Mouse (Mus musculus) CD4-positive naive resting alpha-beta T cell, adult 76 days (primary cell): ENCODE data around the gene Ccdc42. TPM values are rescaled to one million over a fixed set of nuclear protein-coding genes. Genes with fewer than 3 reads are reported as not detected.

ENCODE experiments used
- total RNA-seq: library from RNA; stranded (reverse); gene quantifications from one replicate; pipeline ENCODE4 v1.2.4, GENCODE M21; 2023

Ccdc42 gene
- not detected for total RNA-seq

DNA sequence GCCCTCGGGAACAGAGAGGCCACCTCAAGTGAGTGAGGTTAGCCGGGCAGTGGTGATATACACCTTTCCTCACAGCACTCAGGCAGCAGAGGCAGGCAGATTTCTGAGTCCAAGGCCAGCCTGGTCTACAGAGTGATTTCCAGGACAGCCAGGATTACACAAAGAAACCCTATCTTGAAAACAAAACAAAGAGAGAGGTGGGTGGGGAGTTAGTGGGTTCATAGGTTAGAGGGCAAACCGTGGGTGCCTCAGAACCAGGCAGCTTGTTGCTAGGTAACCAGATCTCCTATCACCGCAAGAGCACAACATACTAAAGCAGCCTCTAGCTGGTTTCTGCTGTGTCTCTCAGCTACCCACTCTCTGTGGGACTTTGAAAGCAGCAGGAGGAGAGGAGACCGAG lies at the start of gene Ccdc42:
Gene Ccdc42, plus strand, starts transcription at position 301 of the 400 bp plus-strand sequence.

DNA sequence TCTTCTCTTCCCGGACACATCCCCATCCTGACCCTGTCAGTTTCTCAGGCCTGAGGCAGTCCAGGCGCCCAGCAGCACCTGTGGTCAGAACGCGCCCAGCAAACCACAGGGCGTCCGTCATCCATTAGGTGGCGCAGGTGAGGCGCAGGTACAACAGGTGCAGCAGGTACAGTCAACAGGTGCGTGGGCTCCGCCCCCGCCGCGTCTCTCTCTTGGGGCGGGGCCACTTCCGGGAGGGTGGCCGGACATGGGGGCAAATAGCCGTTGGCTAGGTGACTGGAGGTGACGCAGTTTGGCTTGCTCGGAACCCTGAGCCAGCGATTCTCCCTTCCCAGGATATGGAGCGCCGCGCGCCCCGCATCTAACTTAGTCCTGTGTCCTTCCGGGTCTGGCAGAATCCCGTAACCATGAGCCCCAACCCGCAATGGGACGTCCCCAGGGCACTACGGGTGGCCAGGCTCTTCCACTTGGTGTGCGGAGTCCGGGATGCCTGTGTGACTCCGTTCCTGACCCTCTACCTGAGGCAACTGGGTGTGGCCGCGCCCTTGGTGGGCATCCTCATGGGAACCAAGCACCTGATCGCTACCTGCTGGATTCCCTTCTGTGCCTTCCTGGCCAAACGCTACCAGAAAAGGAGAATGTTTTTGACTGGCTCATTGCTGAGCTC lies 30.8 kb upstream of the Ccdc42 start, which contains the start of gene Mfsd6l:
Gene Mfsd6l, plus strand, starts transcription at position 269 of the 667 bp plus-strand sequence.

Other genes with a start within 250 kb of the Ccdc42 start
- gene Ntn1, start 186.2 kb upstream of the Ccdc42 start, total RNA-seq, result 0.47 TPM
- gene Pik3r5, start 154.9 kb upstream of the Ccdc42 start, total RNA-seq, result 227 TPM
- not detected for gene Pik3r6, start 84.0 kb upstream of the Ccdc42 start, total RNA-seq
- not detected for gene Mfsd6l, start 30.8 kb upstream of the Ccdc42 start, total RNA-seq
- gene Myh10, start 104.5 kb downstream of the Ccdc42 start, total RNA-seq, result 0.21 TPM